Mouse (Mus musculus) hindbrain, embryonic 16.5 days (tissue): ENCODE results near the gene Arhgap17. TPM values are rescaled to one million over a fixed set of nuclear protein-coding genes. Genes with fewer than 3 reads are reported as not detected.

Experiments
- ATAC-seq: fragments of 200-750 bp; cut with Nextera tagmentation; 2 replicates; pipeline ENCODE4 v1.8.0; 2017; ENCODE audit warnings: moderate TSS enrichment, moderate library complexity
- H3K27ac ChIP-seq: fragments of 300-500 bp; sonication (generic); 2 replicates; pipeline ENCODE4 v1.5.1; 2014; ENCODE audit warnings: low read depth, mild to moderate bottlenecking, control low read depth, low read length, moderate library complexity
- H3K27me3 ChIP-seq: fragments of 300-500 bp; sonication (generic); replicated peaks from 2 replicates; pipeline ENCODE4 v1.6.1; 2014; ENCODE audit warnings: low read length; ENCODE audit not compliant: control insufficient read depth, insufficient read depth
- H3K36me3 ChIP-seq: fragments of 300-500 bp; sonication (generic); 2 replicates; pipeline ENCODE4 v1.6.1; 2014; ENCODE audit warnings: mild to moderate bottlenecking, low read length, moderate library complexity, mixed read lengths; ENCODE audit not compliant: control insufficient read depth, insufficient read depth
- H3K4me1 ChIP-seq: fragments of 300-500 bp; sonication (generic); 2 replicates; pipeline ENCODE4 v1.6.1; 2014; ENCODE audit warnings: low read depth, low read length; ENCODE audit not compliant: control insufficient read depth, insufficient read depth
- H3K4me2 ChIP-seq: fragments of 300-500 bp; sonication (generic); 2 replicates; pipeline ENCODE4 v1.6.1; 2014; ENCODE audit warnings: mild to moderate bottlenecking, low read length, control low read depth, moderate library complexity
- H3K4me3 ChIP-seq: fragments of 300-500 bp; sonication (generic); 2 replicates; pipeline ENCODE4 v1.5.1; 2014; ENCODE audit warnings: mild to moderate bottlenecking, low read length, control low read depth, moderate library complexity
- H3K9ac ChIP-seq: fragments of 300-500 bp; sonication (generic); 2 replicates; pipeline ENCODE4 v1.6.1; 2014; ENCODE audit warnings: low read depth, mild to moderate bottlenecking, control low read depth, low read length, moderate library complexity
- H3K9me3 ChIP-seq: fragments of 300-500 bp; sonication (generic); 2 replicates; pipeline ENCODE4 v1.6.1; 2014; ENCODE audit warnings: mild to moderate bottlenecking, low read length, moderate library complexity; ENCODE audit not compliant: control insufficient read depth
- WGBS: fragments of 180-500 bp; shearing (Covaris S2); extraction: QIAGEN DNeasy Blood & Tissue Kit; methylation state at CpG from one replicate; pipeline ENCODE4 v1.1.7; 2014; 5-methylcytosine and 5-hydroxymethylcytosine counted together
- polyA plus RNA-seq: library from polyadenylated mRNA; unstranded; fragments of >200 nt; fragmentation: Nextera tagmentation; extraction: Ambion mirVana; gene quantifications from 2 replicates; pipeline ENCODE4 v1.2.1, GENCODE M21; 2015

Gene Arhgap17
- polyA plus RNA-seq, 1 experiment from 2014 or later = 8.8 TPM

- Histone ChIP-seq H3K9me3 (no peaks in the 10 kb centered on the region), H3K4me2 (no peak overlapping the region), H3K27me3 (no peaks in the 10 kb centered on the region), H3K27ac (no peak overlapping the region; the same call in 1 of the 2 replicates), H3K4me3 (no peak overlapping the region), H3K36me3 (no peaks in the 10 kb centered on the region), H3K9ac (no peak overlapping the region), H3K4me1 (no peaks in the 10 kb centered on the region)
- WGBS = 66% methylated on average over 7 of the region's 7 CpGs
- ATAC-seq = peak; percentile 52; the same call in 1 of the 2 replicates
Observed at GRCm38 (mm10) chr7:123253396-123253795, 116.3 kb downstream of the Arhgap17 start.

- ATAC-seq = no peak
- 44% methylated on average over 6 of the region's 6 CpGs for WGBS
- H3K9me3 ChIP-seq = no peaks in the 10 kb centered on the region
- no peaks in the 10 kb centered on the region for H3K36me3 ChIP-seq
- no peaks in the 10 kb centered on the region for H3K27me3 ChIP-seq
- H3K9ac ChIP-seq = no peak overlapping the region
- no peak overlapping the region for H3K27ac ChIP-seq
- H3K4me1 ChIP-seq = no peaks in the 10 kb centered on the region
- H3K4me2 ChIP-seq = no peak overlapping the region
- no peak overlapping the region for H3K4me3 ChIP-seq
Observed at GRCm38 (mm10) chr7:123251343-123251742, 118.4 kb downstream of the Arhgap17 start.

- Histone ChIP-seq H3K27ac (no peak overlapping the region), H3K36me3 (no peaks in the 10 kb centered on the region), H3K9me3 (no peaks in the 10 kb centered on the region), H3K4me2 (no peak overlapping the region), H3K4me3 (no peak overlapping the region), H3K4me1 (no peaks in the 10 kb centered on the region), H3K9ac (no peak overlapping the region), H3K27me3 (no peaks in the 10 kb centered on the region)
- 58% methylated on average over 2 of the region's 2 CpGs for WGBS
- ATAC-seq = no peak
Observed at GRCm38 (mm10) chr7:123248166-123248565, 121.5 kb downstream of the Arhgap17 start.

- Histone ChIP-seq H3K27ac (no peak overlapping the region), H3K4me2 (no peak overlapping the region), H3K9ac (no peak overlapping the region), H3K27me3 (no peaks in the 10 kb centered on the region), H3K4me1 (no peaks in the 10 kb centered on the region), H3K9me3 (no peaks in the 10 kb centered on the region), H3K36me3 (no peaks in the 10 kb centered on the region), H3K4me3 (no peak overlapping the region)
- WGBS = 60% methylated on average over 4 of the region's 4 CpGs
- ATAC-seq = no peak
Observed at GRCm38 (mm10) chr7:123246504-123247084, 123.1 kb downstream of the Arhgap17 start.

GRCm38 (mm10) chr7:123244833-123245232 lies 124.9 kb downstream of the Arhgap17 start:
- no peaks in the 10 kb centered on the region for H3K27me3 ChIP-seq
- WGBS = 88% methylated on average over 1 of the region's 1 CpGs
- no peak overlapping the region for H3K27ac ChIP-seq
- H3K4me2 ChIP-seq = no peak overlapping the region
- ATAC-seq = no peak
- H3K4me3 ChIP-seq = no peak overlapping the region
- no peak overlapping the region for H3K9ac ChIP-seq
- no peaks in the 10 kb centered on the region for H3K4me1 ChIP-seq
- no peaks in the 10 kb centered on the region for H3K9me3 ChIP-seq
- H3K36me3 ChIP-seq = no peaks in the 10 kb centered on the region

GRCm38 (mm10) chr7:123242241-123242640 lies 127.5 kb downstream of the Arhgap17 start:
- no peak for ATAC-seq
- Histone ChIP-seq H3K4me3 (no peak overlapping the region), H3K27ac (no peak overlapping the region), H3K9me3 (no peaks in the 10 kb centered on the region), H3K27me3 (no peaks in the 10 kb centered on the region), H3K36me3 (no peaks in the 10 kb centered on the region), H3K4me1 (peaks cover 5% of the 10 kb centered on the region; the same call in 1 of the 2 replicates), H3K9ac (no peak overlapping the region), H3K4me2 (no peak overlapping the region)
- 88% methylated on average over 7 of the region's 7 CpGs for WGBS

- 79% methylated on average over 6 of the region's 6 CpGs for WGBS
- Histone ChIP-seq H3K27ac (no peak overlapping the region), H3K4me2 (no peak overlapping the region), H3K36me3 (no peaks in the 10 kb centered on the region), H3K4me1 (peaks cover 5% of the 10 kb centered on the region; the same call in 1 of the 2 replicates), H3K9ac (no peak overlapping the region), H3K27me3 (no peaks in the 10 kb centered on the region), H3K9me3 (no peaks in the 10 kb centered on the region), H3K4me3 (no peak overlapping the region)
- no peak for ATAC-seq
Observed at GRCm38 (mm10) chr7:123240064-123240463, 129.7 kb downstream of the Arhgap17 start.

GRCm38 (mm10) chr7:123238621-123239020 lies 131.1 kb downstream of the Arhgap17 start:
- H3K27ac ChIP-seq = no peak overlapping the region
- peaks cover 5% of the 10 kb centered on the region; the same call in 1 of the 2 replicates for H3K4me1 ChIP-seq
- WGBS = 42% methylated on average over 4 of the region's 4 CpGs
- peak; percentile 94 for ATAC-seq
- no peaks in the 10 kb centered on the region for H3K36me3 ChIP-seq
- H3K27me3 ChIP-seq = no peaks in the 10 kb centered on the region
- H3K9me3 ChIP-seq = no peaks in the 10 kb centered on the region
- H3K9ac ChIP-seq = no peak overlapping the region
- no peak overlapping the region for H3K4me3 ChIP-seq
- no peak overlapping the region for H3K4me2 ChIP-seq

GRCm38 (mm10) chr7:123235449-123235848 lies 134.3 kb downstream of the Arhgap17 start:
- H3K9ac ChIP-seq = no peak overlapping the region
- no peaks in the 10 kb centered on the region for H3K27me3 ChIP-seq
- peaks cover 5% of the 10 kb centered on the region; the same call in 1 of the 2 replicates for H3K4me1 ChIP-seq
- H3K9me3 ChIP-seq = no peaks in the 10 kb centered on the region
- H3K4me3 ChIP-seq = no peak overlapping the region
- ATAC-seq = no peak
- no peaks in the 10 kb centered on the region for H3K36me3 ChIP-seq
- no peak overlapping the region for H3K27ac ChIP-seq
- WGBS = 35% methylated on average over 4 of the region's 4 CpGs
- no peak overlapping the region for H3K4me2 ChIP-seq
